Mouse (Mus musculus) myocyte (in vitro differentiated cells): Measurements from ENCODE around the gene Ly6g5b. TPM values are rescaled to one million over a fixed set of nuclear protein-coding genes. Genes with fewer than 3 reads are reported as not detected.

ENCODE experiments used
- H3K27me3 ChIP-seq: one replicate; pipeline ENCODE4 v1.6.1; 2011; ENCODE audit not compliant: control insufficient read depth, insufficient read depth, insufficient read length
- H3K36me3 ChIP-seq: one replicate; pipeline ENCODE4 v1.6.1; 2011; ENCODE audit not compliant: control insufficient read depth, insufficient read depth
- H3K4me2 ChIP-seq: one replicate; pipeline ENCODE4 v1.6.1; 2011; ENCODE audit warnings: low read depth, control low read depth
- H3K4me3 ChIP-seq: one replicate; pipeline ENCODE4 v1.5.1; 2011; ENCODE audit warnings: mild to moderate bottlenecking, control low read depth, moderate library complexity
- H3K79me2 ChIP-seq: one replicate; pipeline ENCODE4 v1.6.1; 2011; ENCODE audit not compliant: control insufficient read depth, insufficient read depth
- H3ac ChIP-seq: one replicate; pipeline ENCODE4 v1.6.1; 2011; ENCODE audit not compliant: control insufficient read depth, insufficient read length
- CEBPB ChIP-seq: IDR thresholded peaks from 2 replicates; pipeline ENCODE4 v1.6.1; 2011; ENCODE audit warnings: mild to moderate bottlenecking, moderate library complexity; ENCODE audit not compliant: poor library complexity, insufficient read depth, severe bottlenecking
- E2F4 ChIP-seq: IDR thresholded peaks from one replicate; pipeline ENCODE4 v1.6.1; 2011; ENCODE audit warnings: mild to moderate bottlenecking, control low read depth, moderate library complexity; ENCODE audit not compliant: insufficient read depth
- MAX ChIP-seq: IDR thresholded peaks from one replicate; pipeline ENCODE4 v1.6.1; 2011; ENCODE audit warnings: low read depth, mild to moderate bottlenecking, control low read depth
- MYOD1 ChIP-seq, 3 experiments: IDR thresholded peaks; one replicate each; pipeline ENCODE4 v1.6.1; 2011; ENCODE audit warnings: control low read depth in 2 of 3, low read depth in 2 of 3, mild to moderate bottlenecking in 2 of 3, moderate library complexity in 1 of 3; ENCODE audit not compliant: insufficient read length in 2 of 3, control insufficient read depth in 1 of 3
- MYOG ChIP-seq, 3 experiments: IDR thresholded peaks; one replicate each; pipeline ENCODE4 v1.6.1; 2011; ENCODE audit warnings: control low read depth in 2 of 3, low read depth in 2 of 3, mild to moderate bottlenecking in 2 of 3; ENCODE audit not compliant: insufficient read length in 2 of 3, control insufficient read depth in 1 of 3, insufficient read depth in 1 of 3
- POLR2A ChIP-seq: IDR thresholded peaks from one replicate; pipeline ENCODE4 v1.6.1; 2011; ENCODE audit warnings: low read depth, mild to moderate bottlenecking, control low read depth, moderate library complexity; ENCODE audit not compliant: insufficient read length
- POLR2AphosphoS2 ChIP-seq: IDR thresholded peaks from one replicate; pipeline ENCODE4 v1.6.1; 2011; ENCODE audit warnings: low read depth, control low read depth; ENCODE audit not compliant: insufficient read length
- REST ChIP-seq: IDR thresholded peaks from one replicate; pipeline ENCODE4 v1.6.1; 2011; ENCODE audit warnings: mild to moderate bottlenecking, control low read depth, moderate library complexity; ENCODE audit not compliant: insufficient read depth, insufficient read length
- SRF ChIP-seq: IDR thresholded peaks from one replicate; pipeline ENCODE4 v1.6.1; 2011; ENCODE audit warnings: low read depth; ENCODE audit not compliant: control insufficient read depth, insufficient read length
- TCF12 ChIP-seq: IDR thresholded peaks from one replicate; pipeline ENCODE4 v1.6.1; 2011; ENCODE audit warnings: mild to moderate bottlenecking, control low read depth; ENCODE audit not compliant: poor library complexity, insufficient read depth, severe bottlenecking
- TCF3 ChIP-seq: IDR thresholded peaks from one replicate; pipeline ENCODE4 v1.6.1; 2011; ENCODE audit warnings: low read depth, control low read depth; ENCODE audit not compliant: insufficient read length
- USF1 ChIP-seq: IDR thresholded peaks from one replicate; pipeline ENCODE4 v1.6.1; 2011; ENCODE audit warnings: low read depth, mild to moderate bottlenecking, control low read depth, moderate library complexity
- polyA plus RNA-seq: library from polyadenylated mRNA; unstranded; fragments of >200 nt; fragmentation: generic; extraction: Trizol; gene quantifications from one replicate; pipeline ENCODE4 v1.2.1, GENCODE M21; 2012; ENCODE audit warnings: missing spikeins

The Ly6g5b gene
- polyA plus RNA-seq, 1 experiment = 0.11 TPM

DNA sequence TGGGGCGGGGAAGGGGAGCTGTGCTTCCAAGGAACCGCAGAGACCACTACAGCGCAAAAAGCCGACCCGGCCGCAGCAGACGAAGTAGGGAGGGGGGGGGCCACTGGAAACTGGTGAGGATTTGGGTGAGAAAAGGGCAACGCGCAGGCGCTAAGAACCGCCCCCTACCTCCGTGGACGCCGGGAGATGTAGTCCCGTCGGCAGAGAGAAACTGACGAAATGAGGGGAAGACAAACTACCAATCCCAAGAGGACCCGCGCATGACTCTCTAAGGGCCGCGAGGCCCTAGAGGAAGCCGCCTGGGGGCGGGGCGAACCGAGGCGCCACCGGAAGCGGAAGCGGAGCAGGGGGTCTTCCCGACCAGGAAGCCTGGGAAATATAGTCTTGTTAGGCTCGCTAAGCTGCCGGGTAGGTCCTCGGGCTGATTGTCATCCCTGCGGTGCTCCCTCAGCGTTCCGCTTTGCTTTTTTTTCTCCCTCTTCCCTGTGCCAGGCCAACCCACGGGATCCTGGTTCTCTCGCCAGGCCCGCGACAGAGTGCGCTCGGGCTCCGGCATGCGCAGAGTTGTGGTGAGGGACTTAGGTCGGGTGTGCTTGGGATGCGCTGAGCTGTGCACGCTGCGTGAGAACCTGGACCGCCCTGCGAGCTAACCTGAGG, 6.0 kb upstream of the Ly6g5b start, which contains the start of gene Gpank1:
Gpank1 (plus strand) TSS at position 313 of the 657 bp plus-strand sequence.
- Histone ChIP-seq H3K79me2 (peaks cover 30% of the 10 kb centered on the region), H3K27me3 (no peaks in the 10 kb centered on the region), H3ac (peak within 1 kb of the TSS; percentile 66), H3K36me3 (peaks cover 7% of the 10 kb centered on the region), H3K4me2 (peak within 1 kb of the TSS; percentile 97), H3K4me3 (peak within 1 kb of the TSS; percentile 97)
- peak; percentile 38 for TF ChIP-seq SRF
- TF ChIP-seq TCF3 = no peak
- no peak for TF ChIP-seq E2F4
- no peak for TF ChIP-seq TCF12
- TF ChIP-seq MYOD1 (IDR thresholded peaks at IDR 0.05; ENCODE audit: control insufficient read depth in 1 of 3, insufficient read length in 2 of 3, low read depth in 2 of 3) = no peak
- no peak for TF ChIP-seq MYOG (IDR thresholded peaks at IDR 0.05; ENCODE audit: control insufficient read depth in 1 of 3, insufficient read depth in 1 of 3, insufficient read length in 2 of 3, low read depth in 2 of 3)
- TF ChIP-seq CEBPB = no peak
- no peak for TF ChIP-seq MAX
- TF ChIP-seq REST = no peak
- TF ChIP-seq POLR2AphosphoS2 = peak; percentile 41
- TF ChIP-seq POLR2A = peak; percentile 51
- TF ChIP-seq USF1 = no peak

GRCm38 (mm10) chr17:35120745-35121142, 5.5 kb upstream of the Ly6g5b start:
- Histone ChIP-seq H3K4me2 (peak overlapping the region; percentile 97), H3ac (peak overlapping the region; percentile 66), H3K4me3 (peak overlapping the region; percentile 97), H3K79me2 (peaks cover 30% of the 10 kb centered on the region), H3K27me3 (no peaks in the 10 kb centered on the region), H3K36me3 (peaks cover 7% of the 10 kb centered on the region)
- TF ChIP-seq POLR2AphosphoS2 (no peak), MYOD1 (IDR thresholded peaks at IDR 0.05; ENCODE audit: control insufficient read depth in 1 of 3, insufficient read length in 2 of 3, low read depth in 2 of 3) (no peak), CEBPB (no peak), USF1 (no peak), SRF (no peak), TCF12 (no peak), REST (no peak), MYOG (IDR thresholded peaks at IDR 0.05; ENCODE audit: control insufficient read depth in 1 of 3, insufficient read depth in 1 of 3, insufficient read length in 2 of 3, low read depth in 2 of 3) (no peak), E2F4 (no peak), MAX (no peak), TCF3 (no peak)

GRCm38 (mm10) chr17:35111774-35112173, 3.5 kb downstream of the Ly6g5b start:
- no peak overlapping the region for H3ac ChIP-seq
- H3K4me3 ChIP-seq = no peak overlapping the region
- H3K36me3 ChIP-seq = peaks cover 6% of the 10 kb centered on the region
- H3K4me2 ChIP-seq = no peak overlapping the region
- TF ChIP-seq SRF (no peak), TCF3 (no peak), MYOD1 (IDR thresholded peaks at IDR 0.05; ENCODE audit: control insufficient read depth in 1 of 3, insufficient read length in 2 of 3, low read depth in 2 of 3) (no peak), TCF12 (no peak), POLR2A (no peak), POLR2AphosphoS2 (no peak)
- no peaks in the 10 kb centered on the region for H3K79me2 ChIP-seq
- no peaks in the 10 kb centered on the region for H3K27me3 ChIP-seq

DNA sequence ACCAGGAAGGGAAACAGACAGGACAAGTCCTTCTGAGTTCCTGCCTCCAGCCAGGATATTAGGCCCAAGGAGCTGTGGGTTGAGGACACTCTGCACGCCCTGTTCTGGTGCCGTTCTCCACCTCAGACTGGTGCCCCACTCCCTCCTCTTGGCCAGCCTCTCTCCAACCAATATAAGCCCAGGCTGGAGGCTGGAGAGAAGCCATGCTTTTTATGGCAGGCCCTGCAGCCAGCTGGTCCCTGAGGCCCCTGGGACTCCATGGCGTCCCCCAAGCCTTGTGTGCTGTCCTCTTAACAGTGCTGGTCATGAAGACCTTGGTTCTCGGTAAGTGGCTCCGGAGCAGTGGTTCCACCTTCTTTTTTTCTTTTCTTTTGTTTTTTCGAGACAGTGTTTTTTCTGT, 7.1 kb downstream of the Ly6g5b start, which contains the start of gene Ly6g5c:
Ly6g5c (plus strand) TSS at position 183 of the 400 bp plus-strand sequence.
- H3K36me3 ChIP-seq = no peaks in the 10 kb centered on the region
- H3K79me2 ChIP-seq = no peaks in the 10 kb centered on the region
- H3K4me2 ChIP-seq = no peak within 1 kb of the TSS
- TF ChIP-seq MYOD1 (IDR thresholded peaks at IDR 0.05; ENCODE audit: control insufficient read depth in 1 of 3, insufficient read length in 2 of 3, low read depth in 2 of 3) (no peak), SRF (no peak), USF1 (no peak), TCF3 (no peak), MYOG (IDR thresholded peaks at IDR 0.05; ENCODE audit: control insufficient read depth in 1 of 3, insufficient read depth in 1 of 3, insufficient read length in 2 of 3, low read depth in 2 of 3) (no peak), POLR2A (no peak), MAX (no peak), CEBPB (no peak), REST (no peak), POLR2AphosphoS2 (no peak), TCF12 (no peak), E2F4 (no peak)
- H3K27me3 ChIP-seq = no peaks in the 10 kb centered on the region
- no peak within 1 kb of the TSS for H3ac ChIP-seq
- no peak within 1 kb of the TSS for H3K4me3 ChIP-seq

DNA sequence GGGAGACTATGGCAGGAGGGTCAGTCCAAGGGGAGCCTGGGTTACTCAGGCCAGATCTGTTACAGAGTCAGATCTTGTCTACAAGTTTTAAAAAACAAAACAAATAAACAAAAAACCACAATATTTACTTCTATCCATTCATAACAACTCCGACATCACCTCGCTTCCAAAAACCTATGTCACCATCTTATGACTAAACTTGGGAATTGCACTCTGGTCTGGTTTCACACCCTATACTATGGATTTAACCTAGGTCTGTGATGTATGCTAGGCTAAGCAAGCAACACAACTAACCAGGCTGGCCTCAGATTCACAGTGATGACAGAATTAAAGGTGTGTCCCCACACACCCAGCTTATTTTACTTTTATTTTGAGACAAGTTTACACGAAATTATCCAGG, 8.7 kb downstream of the Ly6g5b start:
- Histone ChIP-seq H3K4me2 (no peak overlapping the region), H3K36me3 (no peaks in the 10 kb centered on the region), H3K27me3 (no peaks in the 10 kb centered on the region), H3ac (no peak overlapping the region), H3K79me2 (no peaks in the 10 kb centered on the region), H3K4me3 (no peak overlapping the region)
- TF ChIP-seq POLR2AphosphoS2 (no peak), TCF12 (no peak), TCF3 (no peak), USF1 (no peak), REST (no peak), MAX (no peak), CEBPB (no peak), MYOG (IDR thresholded peaks at IDR 0.05; ENCODE audit: control insufficient read depth in 1 of 3, insufficient read depth in 1 of 3, insufficient read length in 2 of 3, low read depth in 2 of 3) (no peak), SRF (no peak), E2F4 (no peak), MYOD1 (IDR thresholded peaks at IDR 0.05; ENCODE audit: control insufficient read depth in 1 of 3, insufficient read length in 2 of 3, low read depth in 2 of 3) (no peak), POLR2A (no peak)
